Mouse (Mus musculus) cerebellum, adult (tissue): ENCODE measurements around the gene Asxl1.

ENCODE experiments used
- ATAC-seq: cut with Nextera tagmentation; 2 replicates; pipeline ENCODE4 v1.9.2; 2017; ENCODE audit warnings: mild to moderate bottlenecking, moderate library complexity, mixed read lengths; ENCODE audit not compliant: insufficient number of reproducible peaks, low FRiP score, low TSS enrichment

Gene Asxl1

DNA sequence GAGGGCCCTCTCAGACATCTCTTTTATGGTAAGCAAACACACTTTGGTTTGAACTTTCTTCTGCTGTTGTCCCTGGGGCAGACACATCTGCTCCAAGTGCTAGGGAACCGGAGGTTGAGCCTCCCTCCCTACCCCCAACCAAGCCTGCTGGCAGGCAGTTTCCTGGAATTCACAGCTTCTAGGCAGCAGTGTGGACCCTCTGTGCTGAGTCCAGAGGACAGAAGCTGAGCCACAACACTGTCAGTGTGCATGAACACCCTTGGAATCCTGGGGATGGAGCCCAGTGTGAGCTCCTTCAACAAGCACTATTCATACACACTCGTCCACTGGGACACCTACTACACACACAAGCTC is 91.7 kb downstream of the Asxl1 start:
- ATAC-seq: no peak

- no peak for ATAC-seq
Observed at GRCm38 (mm10) chr2:153440755-153441154, 95.1 kb downstream of the Asxl1 start.

DNA sequence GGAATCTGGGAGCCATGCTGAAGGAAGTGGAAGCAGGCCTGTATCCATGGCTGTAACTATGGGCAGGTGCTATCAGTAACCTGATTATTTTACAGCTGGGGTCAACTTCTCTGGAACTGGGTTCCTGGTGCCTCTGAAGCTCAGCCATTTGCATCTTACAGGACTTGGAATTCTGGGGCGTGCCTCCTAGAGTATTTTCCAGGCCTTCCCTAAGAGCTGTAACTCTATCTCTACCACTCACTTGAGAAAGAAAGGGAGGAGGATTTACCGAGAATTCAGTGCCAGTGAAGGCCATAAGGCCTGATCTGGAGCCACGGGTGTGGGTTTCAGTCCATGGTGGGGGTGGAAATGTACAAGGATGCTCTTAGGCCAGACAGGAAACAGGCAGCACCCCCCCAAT is 95.6 kb downstream of the Asxl1 start:
- ATAC-seq: no peak

- ATAC-seq: no peak
Observed at GRCm38 (mm10) chr2:153442720-153443119, 97.1 kb downstream of the Asxl1 start.

DNA sequence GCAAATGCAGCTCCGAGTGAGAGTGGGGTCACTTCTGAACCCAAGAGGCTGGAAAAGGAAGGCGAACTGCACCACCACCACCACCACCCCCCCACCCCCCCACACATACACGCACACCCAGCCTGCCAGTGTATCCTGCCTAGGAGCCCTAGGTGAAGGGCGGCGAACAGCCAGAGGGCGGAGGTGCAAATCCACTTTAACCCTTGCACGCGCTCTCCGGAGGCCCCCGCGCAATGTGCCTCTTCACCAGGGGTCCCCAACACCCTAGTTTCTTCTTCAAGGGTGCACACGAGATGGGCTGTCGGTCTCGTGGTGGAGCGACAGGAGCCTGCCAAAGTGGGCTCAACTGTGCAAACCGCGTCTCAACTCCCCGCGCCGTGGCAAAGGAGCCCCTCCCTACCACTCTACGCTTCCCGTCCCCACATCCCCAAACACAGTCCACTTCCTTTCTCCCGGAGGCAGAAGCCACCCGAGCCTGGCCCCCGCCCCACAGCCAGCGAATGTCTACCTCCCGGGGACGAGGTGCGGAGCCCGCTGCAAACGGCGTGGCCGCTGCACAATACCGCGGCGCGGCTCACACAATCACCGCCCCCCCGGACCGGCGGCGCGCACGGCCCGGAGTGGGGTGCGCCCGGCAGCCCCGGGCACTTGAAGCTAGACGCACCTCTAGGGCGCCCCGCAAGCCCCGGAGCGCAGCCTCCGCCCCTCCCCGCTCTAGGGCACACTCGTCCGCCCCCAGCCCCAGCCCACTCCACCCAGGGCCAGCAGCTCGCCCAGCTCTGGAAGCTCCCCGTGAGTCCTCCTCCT is 98.0 kb downstream of the Asxl1 start:
- peak; percentile 22; the same call in 1 of the 2 replicates for ATAC-seq

- 0 out of 2 replicates have a peak, but pooled peaks have one; percentile 37 for ATAC-seq
Observed at GRCm38 (mm10) chr2:153444254-153445136, 98.9 kb downstream of the Asxl1 start.

- ATAC-seq: 0 out of 2 replicates have a peak, but pooled peaks have one; percentile 7
Observed at GRCm38 (mm10) chr2:153445137-153446016, 99.7 kb downstream of the Asxl1 start.

DNA sequence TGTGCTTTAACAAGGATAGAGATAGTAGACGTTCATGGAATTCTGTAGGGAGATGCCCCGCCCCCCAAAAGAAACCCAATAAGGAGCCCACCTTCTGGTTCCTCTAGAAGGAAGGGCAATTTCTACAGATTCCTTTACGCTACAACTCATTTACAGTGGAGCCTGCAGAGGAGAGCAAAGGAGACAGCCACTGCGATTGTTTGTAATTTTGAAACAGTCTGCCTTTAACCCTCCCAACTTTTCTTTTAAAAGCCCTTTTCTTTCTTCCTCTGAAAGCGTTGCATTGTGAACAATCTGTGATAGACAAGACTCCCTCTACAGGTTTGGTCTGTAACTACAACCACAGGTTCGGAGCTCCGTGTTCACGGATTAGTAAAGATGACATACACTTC is 100.4 kb downstream of the Asxl1 start:
- ATAC-seq: no peak

DNA sequence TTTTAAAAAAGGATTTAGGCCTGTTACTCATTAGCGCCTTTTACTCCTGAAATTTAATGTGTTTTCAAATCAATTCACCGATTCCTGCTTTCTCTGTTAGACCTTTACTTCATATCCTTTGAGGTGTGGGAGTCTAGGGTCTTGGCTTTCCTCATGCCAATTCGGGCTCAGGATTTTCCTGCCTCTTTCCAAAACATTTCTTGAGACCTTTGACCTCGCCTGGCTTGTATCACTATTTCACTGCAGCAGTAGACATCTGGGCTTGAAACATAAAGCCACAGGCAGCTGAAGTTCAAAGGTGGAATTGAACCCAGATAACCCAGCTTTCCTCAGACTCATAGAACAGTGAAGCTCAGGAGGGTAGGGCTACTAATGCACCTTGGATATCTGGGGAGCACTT is 100.8 kb downstream of the Asxl1 start:
- no peak for ATAC-seq

DNA sequence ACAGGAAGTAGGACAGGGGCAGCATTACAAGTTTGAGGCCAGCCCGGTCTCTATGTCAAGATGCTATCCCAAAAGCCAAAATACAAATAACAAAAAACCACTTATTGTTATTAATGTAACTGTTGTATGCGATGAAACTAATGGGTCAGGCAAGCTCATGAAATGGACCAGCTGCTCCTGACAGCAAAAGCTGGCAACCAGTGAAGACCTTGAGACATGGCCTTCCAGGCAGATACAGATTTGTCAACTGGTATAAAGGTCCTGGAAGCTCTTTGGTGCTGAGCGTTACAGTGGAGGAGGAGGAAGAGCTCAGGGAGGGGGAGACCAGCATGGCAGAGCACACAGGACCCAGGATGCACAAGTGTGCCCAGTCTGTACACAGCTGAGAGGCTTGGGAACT is 102.1 kb downstream of the Asxl1 start:
- ATAC-seq: no peak

DNA sequence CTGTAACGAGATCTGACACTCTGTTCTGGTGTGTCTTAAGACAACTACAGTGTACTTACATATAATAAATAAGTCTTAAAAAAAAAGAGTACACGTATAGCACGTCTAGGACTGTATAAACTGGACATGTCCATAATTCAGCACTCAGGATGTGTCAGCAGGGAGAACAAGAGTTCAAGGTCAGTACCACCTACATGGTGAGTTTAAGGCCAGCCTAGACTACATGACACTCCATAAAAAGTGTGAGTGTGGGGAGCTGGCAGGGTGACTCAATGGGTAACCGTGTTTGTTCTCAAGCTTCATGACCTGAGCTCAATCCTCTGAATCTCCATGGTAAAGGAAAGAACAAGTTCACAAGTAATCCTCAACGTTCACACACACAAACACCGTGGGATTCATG is 102.9 kb downstream of the Asxl1 start:
- no peak for ATAC-seq
